Mouse (Mus musculus): ENCODE results near the gene Il1r1. TPM values are rescaled to one million over a fixed set of nuclear protein-coding genes. Genes with fewer than 3 reads are reported as not detected.
A peak's percentile ranks its signal among the peaks of the same experiment; 100 is the strongest.

Gene Il1r1
- polyA plus RNA-seq, 1 experiment from 2014 or later, result 17.8 TPM

- Histone ChIP-seq H3K27ac (no peak overlapping the region), H3K4me1 (peaks cover 50% of the 10 kb centered on the region), H3K9me3 (replicated peaks) (no peaks in the 10 kb centered on the region), H3K4me3 (no peak overlapping the region), H3K27me3 (replicated peaks) (no peaks in the 10 kb centered on the region), H3K4me2 (no peak overlapping the region), H3K9ac (no peak overlapping the region), H3K36me3 (no peaks in the 10 kb centered on the region)
- WGBS (ENCODE audit: insufficient replicate concordance), result 45% methylated on average over 7 of the region's 7 CpGs
- no peak for ATAC-seq
Measured at GRCm38 (mm10) chr1:40233217-40233616, 8.3 kb downstream of the Il1r1 start.

- Histone ChIP-seq H3K4me1 (peaks cover 46% of the 10 kb centered on the region), H3K9ac (no peak overlapping the region), H3K27ac (no peak overlapping the region), H3K9me3 (replicated peaks) (no peaks in the 10 kb centered on the region), H3K4me3 (no peak overlapping the region), H3K4me2 (no peak overlapping the region), H3K27me3 (replicated peaks) (no peaks in the 10 kb centered on the region), H3K36me3 (no peaks in the 10 kb centered on the region)
- ATAC-seq, result no peak
- WGBS (ENCODE audit: insufficient replicate concordance), result 59% methylated on average over 3 of the region's 3 CpGs
Measured at GRCm38 (mm10) chr1:40233621-40234020, 8.7 kb downstream of the Il1r1 start.

- H3K27me3 ChIP-seq (replicated peaks), result no peaks in the 10 kb centered on the region
- H3K9ac ChIP-seq, result no peak overlapping the region
- peaks cover 25% of the 10 kb centered on the region for H3K4me1 ChIP-seq
- H3K4me3 ChIP-seq, result no peak overlapping the region
- no peaks in the 10 kb centered on the region for H3K9me3 ChIP-seq (replicated peaks)
- H3K4me2 ChIP-seq, result no peak overlapping the region
- no peak for ATAC-seq
- no peaks in the 10 kb centered on the region for H3K36me3 ChIP-seq
- H3K27ac ChIP-seq, result no peak overlapping the region
- WGBS (ENCODE audit: insufficient replicate concordance), result 71% methylated on average over 5 of the region's 5 CpGs
Measured at GRCm38 (mm10) chr1:40235597-40236249, 10.8 kb downstream of the Il1r1 start.

GRCm38 (mm10) chr1:40236694-40237093, 11.8 kb downstream of the Il1r1 start:
- Histone ChIP-seq H3K27ac (no peak overlapping the region), H3K27me3 (replicated peaks) (no peaks in the 10 kb centered on the region), H3K4me3 (no peak overlapping the region), H3K4me1 (peaks cover 16% of the 10 kb centered on the region; the same call in 1 of the 2 replicates), H3K4me2 (no peak overlapping the region), H3K36me3 (no peaks in the 10 kb centered on the region), H3K9me3 (replicated peaks) (no peaks in the 10 kb centered on the region), H3K9ac (no peak overlapping the region)
- no peak for ATAC-seq
- WGBS (ENCODE audit: insufficient replicate concordance), result 59% methylated on average over 6 of the region's 6 CpGs

- no peak overlapping the region for H3K4me2 ChIP-seq
- peaks cover 15% of the 10 kb centered on the region; the same call in 1 of the 2 replicates for H3K4me1 ChIP-seq
- no peaks in the 10 kb centered on the region for H3K36me3 ChIP-seq
- 55% methylated on average over 6 of the region's 6 CpGs for WGBS (ENCODE audit: insufficient replicate concordance)
- H3K9me3 ChIP-seq (replicated peaks), result no peaks in the 10 kb centered on the region
- no peaks in the 10 kb centered on the region for H3K27me3 ChIP-seq (replicated peaks)
- no peak overlapping the region for H3K27ac ChIP-seq
- no peak overlapping the region for H3K9ac ChIP-seq
- no peak overlapping the region for H3K4me3 ChIP-seq
- ATAC-seq, result no peak
Measured at GRCm38 (mm10) chr1:40237094-40237493, 12.2 kb downstream of the Il1r1 start.

- 75% methylated on average over 9 of the region's 9 CpGs for WGBS (ENCODE audit: insufficient replicate concordance)
- no peaks in the 10 kb centered on the region for H3K36me3 ChIP-seq
- no peak overlapping the region for H3K4me3 ChIP-seq
- H3K4me1 ChIP-seq, result 0 out of 2 replicates have a peak, but pooled peaks cover 3% of the 10 kb centered on the region
- no peak for ATAC-seq
- H3K9ac ChIP-seq, result no peak overlapping the region
- no peak overlapping the region for H3K4me2 ChIP-seq
- H3K9me3 ChIP-seq (replicated peaks), result no peaks in the 10 kb centered on the region
- H3K27ac ChIP-seq, result no peak overlapping the region
- H3K27me3 ChIP-seq (replicated peaks), result no peaks in the 10 kb centered on the region
Measured at GRCm38 (mm10) chr1:40240353-40241092, 15.6 kb downstream of the Il1r1 start.

GRCm38 (mm10) chr1:40242717-40243116, 17.8 kb downstream of the Il1r1 start:
- Histone ChIP-seq H3K36me3 (no peaks in the 10 kb centered on the region), H3K27ac (no peak overlapping the region), H3K4me3 (no peak overlapping the region), H3K27me3 (replicated peaks) (no peaks in the 10 kb centered on the region), H3K9ac (no peak overlapping the region), H3K4me2 (no peak overlapping the region), H3K9me3 (replicated peaks) (no peaks in the 10 kb centered on the region), H3K4me1 (no peaks in the 10 kb centered on the region)
- ATAC-seq, result no peak
- WGBS (ENCODE audit: insufficient replicate concordance), result 62% methylated on average over 1 of the region's 1 CpGs

- Histone ChIP-seq H3K36me3 (no peaks in the 10 kb centered on the region), H3K4me1 (no peaks in the 10 kb centered on the region), H3K27ac (no peak overlapping the region), H3K9ac (no peak overlapping the region), H3K27me3 (replicated peaks) (no peaks in the 10 kb centered on the region), H3K4me2 (no peak overlapping the region), H3K4me3 (no peak overlapping the region), H3K9me3 (replicated peaks) (no peaks in the 10 kb centered on the region)
- WGBS (ENCODE audit: insufficient replicate concordance), result 76% methylated on average over 3 of the region's 3 CpGs
- ATAC-seq, result no peak
Measured at GRCm38 (mm10) chr1:40243561-40243998, 18.7 kb downstream of the Il1r1 start.

GRCm38 (mm10) chr1:40250425-40250824, 25.5 kb downstream of the Il1r1 start:
- no peak for ATAC-seq
- Histone ChIP-seq H3K36me3 (no peaks in the 10 kb centered on the region), H3K4me1 (peaks cover 3% of the 10 kb centered on the region; the same call in 1 of the 2 replicates), H3K27ac (no peak overlapping the region), H3K4me3 (no peak overlapping the region), H3K27me3 (replicated peaks) (no peaks in the 10 kb centered on the region), H3K9ac (no peak overlapping the region), H3K4me2 (no peak overlapping the region), H3K9me3 (replicated peaks) (no peaks in the 10 kb centered on the region)
- 31% methylated on average over 4 of the region's 4 CpGs for WGBS (ENCODE audit: insufficient replicate concordance)

GRCm38 (mm10) chr1:40252507-40252906, 27.6 kb downstream of the Il1r1 start:
- 69% methylated on average over 6 of the region's 6 CpGs for WGBS (ENCODE audit: insufficient replicate concordance)
- no peaks in the 10 kb centered on the region for H3K36me3 ChIP-seq

GRCm38 (mm10) chr1:40253940-40254339, 29.1 kb downstream of the Il1r1 start:
- no peak overlapping the region for H3K4me2 ChIP-seq
- peaks cover 8% of the 10 kb centered on the region; the same call in 1 of the 2 replicates for H3K4me1 ChIP-seq
- H3K36me3 ChIP-seq, result no peaks in the 10 kb centered on the region
- WGBS (ENCODE audit: insufficient replicate concordance), result 66% methylated on average over 5 of the region's 5 CpGs
- H3K4me3 ChIP-seq, result no peak overlapping the region
- H3K27me3 ChIP-seq (replicated peaks), result no peaks in the 10 kb centered on the region
- no peaks in the 10 kb centered on the region for H3K9me3 ChIP-seq (replicated peaks)
- peak overlapping the region; percentile 36; the same call in 1 of the 2 replicates for H3K27ac ChIP-seq
- ATAC-seq, result peak; percentile 32
- H3K9ac ChIP-seq, result no peak overlapping the region

More at GRCm38 (mm10) chr1:40252507-40252906, 27.6 kb downstream of the Il1r1 start:
- Histone ChIP-seq H3K4me3 (no peak overlapping the region), H3K27ac (no peak overlapping the region), H3K9me3 (replicated peaks) (no peaks in the 10 kb centered on the region), H3K4me1 (peaks cover 8% of the 10 kb centered on the region; the same call in 1 of the 2 replicates), H3K9ac (no peak overlapping the region), H3K27me3 (replicated peaks) (no peaks in the 10 kb centered on the region), H3K4me2 (no peak overlapping the region)
- no peak for ATAC-seq

- peak; percentile 73 for ATAC-seq
- Histone ChIP-seq H3K4me3 (no peak overlapping the region), H3K27me3 (replicated peaks) (no peaks in the 10 kb centered on the region), H3K4me1 (peaks cover 8% of the 10 kb centered on the region; the same call in 1 of the 2 replicates), H3K27ac (peak overlapping the region; percentile 36; the same call in 1 of the 2 replicates), H3K9ac (no peak overlapping the region), H3K4me2 (no peak overlapping the region), H3K36me3 (no peaks in the 10 kb centered on the region), H3K9me3 (replicated peaks) (no peaks in the 10 kb centered on the region)
- 51% methylated on average over 3 of the region's 3 CpGs for WGBS (ENCODE audit: insufficient replicate concordance)
Measured at GRCm38 (mm10) chr1:40254347-40255057, 29.6 kb downstream of the Il1r1 start.
